Mouse (Mus musculus): ENCODE data around the gene Plekhg1.

DNA sequence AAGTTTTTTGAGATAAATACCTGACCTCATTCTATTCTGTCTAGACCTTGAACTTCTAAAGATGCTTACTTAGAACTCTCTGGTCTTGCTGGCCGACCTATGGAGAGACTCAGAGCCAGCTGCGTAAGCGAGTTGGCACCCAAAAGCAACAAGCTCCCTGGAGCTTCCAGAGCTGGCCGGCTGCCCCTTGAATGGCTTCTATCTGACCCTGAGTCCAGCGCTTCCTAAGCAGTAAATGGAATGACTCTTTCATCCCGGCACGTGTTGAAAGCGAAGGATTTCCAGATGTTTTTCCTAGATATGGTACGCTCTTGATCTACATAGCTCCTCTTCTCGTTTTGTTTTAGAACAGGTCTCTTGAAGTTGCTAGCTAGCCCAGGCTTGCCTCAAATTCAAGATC is 95.5 kb downstream of the Plekhg1 start:
- TF ChIP-seq EP300 (IDR thresholded peaks at IDR 0.05) (no peak), CTCF (IDR thresholded peaks at IDR 0.05) (no peak)

Measured in lung, postnatal 0 days (tissue).